Mouse (Mus musculus) small intestine, adult 2 months (tissue): ENCODE results near the gene Spata22.

Experiments
- CTCF ChIP-seq: fragments of 200-500 bp; IDR thresholded peaks from 2 replicates; pipeline ENCODE4 v1.5.1; 2012; ENCODE audit warnings: low read depth, mild to moderate bottlenecking, control low read depth, inconsistent platforms, low read length, moderate library complexity, mixed read lengths; ENCODE audit not compliant: insufficient replicate concordance, insufficient read length; ENCODE audit errors: extremely low read depth
- POLR2A ChIP-seq: fragments of 200-500 bp; IDR thresholded peaks from 2 replicates; pipeline ENCODE4 v1.6.1; 2012; ENCODE audit warnings: low read depth, mild to moderate bottlenecking, control low read depth, inconsistent platforms, low read length, moderate library complexity

DNA sequence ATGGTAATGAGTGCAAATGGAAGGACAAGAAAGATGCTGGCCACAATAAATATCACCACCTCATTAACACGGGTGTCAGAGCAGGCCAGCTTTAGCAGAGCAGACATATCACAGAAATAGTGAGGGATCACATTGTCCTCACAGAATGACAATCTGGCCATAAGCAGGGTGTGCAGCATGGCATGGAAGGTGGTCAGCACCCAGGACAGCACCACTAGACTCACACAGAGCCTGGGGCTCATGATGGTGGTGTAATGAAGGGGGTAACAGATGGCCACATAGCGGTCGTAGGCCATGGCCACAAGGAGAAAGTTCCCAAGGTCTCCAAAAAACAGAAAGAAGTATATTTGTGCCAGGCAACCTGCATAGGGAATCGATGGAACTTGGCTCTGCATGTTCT lies 65.8 kb downstream of the Spata22 start:
- TF ChIP-seq CTCF = no peak
- TF ChIP-seq POLR2A = no peak
